Mouse (Mus musculus): Measurements from ENCODE around the gene Duxbl2. TPM values are rescaled to one million over a fixed set of nuclear protein-coding genes. Genes with fewer than 3 reads are reported as not detected.
"Not testable (repeated sequence)": the region's sequence is repeated elsewhere in the genome, so short reads cannot be mapped to it uniquely, and the experiment has no call there.

The Duxbl2 gene
- total and polyA plus RNA-seq, 2 experiments from 2014 or later: 2.2 TPM; not detected in 1

DNA sequence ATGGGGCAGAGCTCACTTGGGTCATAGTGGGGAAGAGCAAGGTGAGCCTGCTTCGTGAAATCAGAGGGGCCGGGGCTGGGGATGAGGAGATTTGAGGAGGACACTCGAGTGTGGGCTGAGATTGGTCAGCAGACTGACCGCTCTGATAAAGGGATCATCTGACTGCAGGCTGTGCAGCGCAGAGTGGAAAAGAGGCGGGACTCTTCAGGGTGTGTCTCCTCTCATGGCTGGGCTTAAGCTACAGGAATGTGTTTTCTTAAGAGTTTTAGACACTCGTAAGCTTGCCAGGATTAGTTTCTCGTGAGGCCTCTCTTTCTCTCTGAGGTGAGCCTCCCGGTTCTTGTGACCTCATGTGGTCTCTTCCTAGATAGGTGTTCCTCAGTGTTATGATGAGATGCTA, 43.0 kb downstream of the Duxbl2 start:
- H3K4me2 ChIP-seq (ENCODE audit: low read depth, low read length, poor library complexity, severe bottlenecking); ATAC-seq (ENCODE audit: low FRiP score); DNase-seq (ENCODE audit: low spot score); H3K27ac ChIP-seq (ENCODE audit: low read depth, low read length); H3K36me3 ChIP-seq (ENCODE audit: insufficient read depth, low read length); H3K9ac ChIP-seq (replicated peaks; ENCODE audit: low read length, poor library complexity, severe bottlenecking); H3K4me1 ChIP-seq (ENCODE audit: insufficient read depth, low read length); H3K4me3 ChIP-seq (ENCODE audit: low read depth, low read length); H3K27me3 ChIP-seq (ENCODE audit: insufficient read depth, low read length); H3K9me3 ChIP-seq (ENCODE audit: low read length): not testable (repeated sequence)
- WGBS: no CpG with 5 or more reads among the region's 9 CpGs

DNA sequence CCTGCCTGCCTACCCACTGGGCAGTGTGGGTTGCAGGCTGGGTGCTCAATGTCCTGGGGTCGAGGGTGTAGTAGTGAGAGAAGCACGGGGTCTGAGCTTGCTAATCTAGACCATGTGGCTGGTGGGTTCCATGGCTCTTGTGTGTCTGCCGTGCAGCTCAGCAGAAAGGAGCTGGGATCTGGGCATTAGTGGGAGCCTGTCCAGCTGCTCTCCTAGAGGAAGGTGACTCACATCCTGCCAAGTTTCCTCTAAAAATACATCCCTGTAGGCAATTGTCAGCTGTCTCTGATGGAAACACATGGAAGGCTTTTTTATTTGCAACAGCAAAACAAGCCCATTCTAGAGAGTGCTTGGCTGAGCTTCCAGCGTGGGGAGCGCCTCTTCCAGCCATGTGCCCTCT, 44.3 kb downstream of the Duxbl2 start:
- H3K27ac ChIP-seq (ENCODE audit: low read depth, low read length); H3K9ac ChIP-seq (replicated peaks; ENCODE audit: low read length, poor library complexity, severe bottlenecking); H3K4me3 ChIP-seq (ENCODE audit: low read depth, low read length); H3K4me2 ChIP-seq (ENCODE audit: low read depth, low read length, poor library complexity, severe bottlenecking); H3K9me3 ChIP-seq (ENCODE audit: low read length); H3K36me3 ChIP-seq (ENCODE audit: insufficient read depth, low read length); H3K27me3 ChIP-seq (ENCODE audit: insufficient read depth, low read length); DNase-seq (ENCODE audit: low spot score); H3K4me1 ChIP-seq (ENCODE audit: insufficient read depth, low read length); ATAC-seq (ENCODE audit: low FRiP score): not testable (repeated sequence)
- WGBS: no CpG with 5 or more reads among the region's 5 CpGs

DNA sequence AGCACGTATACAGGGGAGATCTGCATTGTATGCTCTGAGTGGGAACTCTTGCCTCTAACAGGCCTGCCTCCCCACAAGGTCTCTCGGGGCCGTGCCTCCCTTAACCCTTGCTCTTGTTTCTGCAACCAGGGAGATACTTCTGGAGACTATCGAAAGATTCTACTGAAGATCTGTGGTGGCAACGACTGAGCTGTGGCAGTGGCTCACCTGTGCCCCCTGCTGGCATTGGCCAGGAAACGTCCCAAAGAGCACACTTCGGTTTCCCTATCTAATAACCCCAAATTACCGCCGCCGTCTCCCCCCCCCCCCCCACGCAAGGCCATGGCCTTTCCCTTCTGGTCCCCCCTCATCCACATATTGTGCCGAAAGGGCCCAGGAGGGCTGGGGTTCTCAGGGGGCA, 47.1 kb downstream of the Duxbl2 start:
- not testable (repeated sequence) for H3K9ac ChIP-seq (replicated peaks; ENCODE audit: low read length, poor library complexity, severe bottlenecking); H3K9me3 ChIP-seq (ENCODE audit: low read length); DNase-seq (ENCODE audit: low spot score); H3K27ac ChIP-seq (ENCODE audit: low read depth, low read length); H3K36me3 ChIP-seq (ENCODE audit: insufficient read depth, low read length); H3K4me2 ChIP-seq (ENCODE audit: low read depth, low read length, poor library complexity, severe bottlenecking); H3K4me3 ChIP-seq (ENCODE audit: low read depth, low read length); H3K4me1 ChIP-seq (ENCODE audit: insufficient read depth, low read length); H3K27me3 ChIP-seq (ENCODE audit: insufficient read depth, low read length); ATAC-seq (ENCODE audit: low FRiP score)
- no CpG with 5 or more reads among the region's 12 CpGs for WGBS

DNA sequence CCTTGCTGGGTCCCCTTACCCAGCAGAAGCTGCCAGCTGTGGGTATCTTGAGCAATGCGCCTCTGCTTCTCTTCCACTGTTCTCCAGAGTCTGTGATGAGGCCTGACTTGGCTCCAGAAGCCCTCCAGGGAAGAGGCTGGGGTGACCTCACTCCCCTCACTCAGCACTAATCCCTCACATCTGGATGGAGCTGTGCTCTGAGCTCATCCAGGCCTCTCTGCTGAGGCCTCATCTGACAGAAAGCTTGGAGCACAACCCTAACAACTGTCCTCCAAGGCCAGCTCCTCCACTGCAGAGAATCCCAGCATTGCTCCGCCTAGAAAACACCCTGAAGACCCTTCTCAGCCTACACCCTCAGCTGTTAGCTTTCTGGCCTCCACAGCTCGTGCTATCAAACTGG, 55.8 kb downstream of the Duxbl2 start:
- DNase-seq (ENCODE audit: low spot score); H3K4me2 ChIP-seq (ENCODE audit: low read depth, low read length, poor library complexity, severe bottlenecking); H3K4me3 ChIP-seq (ENCODE audit: low read depth, low read length); ATAC-seq (ENCODE audit: low FRiP score); H3K27me3 ChIP-seq (ENCODE audit: insufficient read depth, low read length); H3K9me3 ChIP-seq (ENCODE audit: low read length); H3K36me3 ChIP-seq (ENCODE audit: insufficient read depth, low read length); H3K27ac ChIP-seq (ENCODE audit: low read depth, low read length); H3K4me1 ChIP-seq (ENCODE audit: insufficient read depth, low read length); H3K9ac ChIP-seq (replicated peaks; ENCODE audit: low read length, poor library complexity, severe bottlenecking): not testable (repeated sequence)
- WGBS: no CpG with 5 or more reads among the region's 3 CpGs

DNA sequence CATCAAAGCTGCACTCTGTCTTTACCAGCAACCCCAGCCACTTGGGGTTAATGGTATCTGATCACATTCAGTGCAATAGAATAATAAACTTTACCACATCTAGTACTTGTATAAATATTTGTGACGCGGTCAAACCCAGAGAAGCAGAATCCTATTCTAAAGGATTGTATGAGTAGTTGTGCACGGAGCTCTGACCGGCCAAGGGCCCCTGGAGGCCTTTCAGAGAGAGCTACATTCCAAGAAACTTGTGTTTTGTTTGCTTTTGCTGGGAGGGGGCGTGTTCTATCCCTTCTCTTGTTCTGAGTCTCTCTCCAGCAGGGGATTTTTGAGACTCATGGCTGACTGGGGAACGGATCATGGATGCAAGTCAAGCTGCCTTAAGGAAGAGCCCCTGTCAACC, 56.9 kb downstream of the Duxbl2 start:
- H3K9ac ChIP-seq (replicated peaks; ENCODE audit: low read length, poor library complexity, severe bottlenecking): not testable (repeated sequence)
- WGBS: no CpG with 5 or more reads among the region's 6 CpGs

More for the DNA sequence above, 56.9 kb downstream of the Duxbl2 start:
- H3K27ac ChIP-seq (ENCODE audit: low read depth, low read length); DNase-seq (ENCODE audit: low spot score); ATAC-seq (ENCODE audit: low FRiP score); H3K27me3 ChIP-seq (ENCODE audit: insufficient read depth, low read length); H3K9me3 ChIP-seq (ENCODE audit: low read length); H3K4me3 ChIP-seq (ENCODE audit: low read depth, low read length); H3K4me1 ChIP-seq (ENCODE audit: insufficient read depth, low read length); H3K36me3 ChIP-seq (ENCODE audit: insufficient read depth, low read length); H3K4me2 ChIP-seq (ENCODE audit: low read depth, low read length, poor library complexity, severe bottlenecking): not testable (repeated sequence)

Other genes starting within 250 kb of the Duxbl2 start
- gene Plac9a, start 215.2 kb upstream of the Duxbl2 start, total RNA-seq (2014; rRNA removed): not detected in 2 replicates
- not detected in 2 replicates for gene Plac9a, start 215.2 kb upstream of the Duxbl2 start, polyA plus RNA-seq (2015; fragmentation: Nextera tagmentation; extraction: Ambion mirVana)
- gene Tmem254a, start 190.7 kb upstream of the Duxbl2 start, total RNA-seq (2014; rRNA removed): 9.9 and 11.2 TPM in 2 replicates
- gene Tmem254a, start 190.7 kb upstream of the Duxbl2 start, polyA plus RNA-seq (2015; fragmentation: Nextera tagmentation; extraction: Ambion mirVana): 6.5 and 10.4 TPM in 2 replicates
- not detected in 2 replicates for gene Cphx1, start 180.0 kb upstream of the Duxbl2 start, total RNA-seq (2014; rRNA removed)
- 0.35 TPM in 1 of 2 replicates, not detected in the other for gene Cphx1, start 180.0 kb upstream of the Duxbl2 start, polyA plus RNA-seq (2015; fragmentation: Nextera tagmentation; extraction: Ambion mirVana)
- gene Duxbl1, start 139.8 kb upstream of the Duxbl2 start, total RNA-seq (2014; rRNA removed): 1.2 and 2.6 TPM in 2 replicates
- 1.2 and 1.3 TPM in 2 replicates for gene Duxbl1, start 139.8 kb upstream of the Duxbl2 start, polyA plus RNA-seq (2015; fragmentation: Nextera tagmentation; extraction: Ambion mirVana)
- gene Gm9780, start 75.6 kb upstream of the Duxbl2 start, total RNA-seq (2014; rRNA removed): 4.9 and 5.9 TPM in 2 replicates
- 13.8 and 14.5 TPM in 2 replicates for gene Gm9780, start 75.6 kb upstream of the Duxbl2 start, polyA plus RNA-seq (2015; fragmentation: Nextera tagmentation; extraction: Ambion mirVana)
- 37.7 and 39.0 TPM in 2 replicates for gene Tmem254c, start 51.0 kb upstream of the Duxbl2 start, total RNA-seq (2014; rRNA removed)
- 36.2 and 49.6 TPM in 2 replicates for gene Tmem254c, start 51.0 kb upstream of the Duxbl2 start, polyA plus RNA-seq (2015; fragmentation: Nextera tagmentation; extraction: Ambion mirVana)
- gene Cphx2, start 36.8 kb upstream of the Duxbl2 start, total RNA-seq (2014; rRNA removed): not detected in 2 replicates
- gene Cphx2, start 36.8 kb upstream of the Duxbl2 start, polyA plus RNA-seq (2015; fragmentation: Nextera tagmentation; extraction: Ambion mirVana): not detected in 2 replicates
- gene Cphx3, start 36.1 kb upstream of the Duxbl2 start, total RNA-seq (2014; rRNA removed): not detected in 2 replicates
- not detected in 2 replicates for gene Cphx3, start 36.1 kb upstream of the Duxbl2 start, polyA plus RNA-seq (2015; fragmentation: Nextera tagmentation; extraction: Ambion mirVana)
- 8.3 and 8.7 TPM in 2 replicates for gene Plac9b, start 64.1 kb downstream of the Duxbl2 start, total RNA-seq (2014; rRNA removed)
- gene Plac9b, start 64.1 kb downstream of the Duxbl2 start, polyA plus RNA-seq (2015; fragmentation: Nextera tagmentation; extraction: Ambion mirVana): 12.0 and 12.2 TPM in 2 replicates
- gene Tmem254b, start 88.7 kb downstream of the Duxbl2 start, total RNA-seq (2014; rRNA removed): 22.6 and 32.9 TPM in 2 replicates
- gene Tmem254b, start 88.7 kb downstream of the Duxbl2 start, polyA plus RNA-seq (2015; fragmentation: Nextera tagmentation; extraction: Ambion mirVana): 28.3 and 33.5 TPM in 2 replicates
- gene Duxbl3, start 139.6 kb downstream of the Duxbl2 start, total RNA-seq (2014; rRNA removed): 0.66 and 2.5 TPM in 2 replicates
- 2.4 and 2.6 TPM in 2 replicates for gene Duxbl3, start 139.6 kb downstream of the Duxbl2 start, polyA plus RNA-seq (2015; fragmentation: Nextera tagmentation; extraction: Ambion mirVana)